Mouse (Mus musculus): ENCODE measurements around the gene Meis1. TPM values are rescaled to one million over a fixed set of nuclear protein-coding genes. Genes with fewer than 3 reads are reported as not detected.

The Meis1 gene
- polyA plus RNA-seq, 1 experiment from 2014 or later, result 39.6 TPM

DNA sequence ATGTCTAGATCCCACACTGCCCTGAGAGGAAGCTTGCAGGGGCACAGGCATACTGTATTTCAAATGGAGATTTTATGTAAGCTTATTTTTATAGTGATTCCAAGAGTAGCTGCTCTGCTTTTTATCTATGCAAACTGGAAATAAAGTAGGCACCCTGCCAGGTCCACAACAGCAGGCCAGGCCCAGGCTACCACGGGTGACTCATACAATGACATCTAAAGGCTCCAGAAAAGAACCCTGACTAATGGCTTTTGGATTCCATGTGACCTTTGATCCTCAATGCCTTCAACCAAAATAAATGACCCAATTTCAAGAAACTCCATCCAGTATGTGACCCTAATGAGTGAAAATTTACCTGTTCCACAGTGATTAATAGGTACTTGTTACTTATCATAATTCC, 91.4 kb downstream of the Meis1 start:
- no peak overlapping the region for H3K4me3 ChIP-seq (ENCODE audit: low read depth, low read length)
- H3K9me3 ChIP-seq (ENCODE audit: low read length), result no peaks in the 10 kb centered on the region
- DNase-seq (ENCODE audit: low spot score) (peak; percentile 73), ATAC-seq (peak; percentile 37)
- H3K4me2 ChIP-seq (replicated peaks; ENCODE audit: low read depth, low read length), result no peak overlapping the region
- no peak overlapping the region for H3K9ac ChIP-seq (replicated peaks; ENCODE audit: low read depth)
- no peaks in the 10 kb centered on the region for H3K36me3 ChIP-seq (ENCODE audit: insufficient read depth, low read length)
- H3K4me1 ChIP-seq (ENCODE audit: insufficient read depth, low read depth, low read length), result no peaks in the 10 kb centered on the region; the same call in 1 of the 2 replicates
- 0 out of 2 replicates have a peak, but pooled peaks have one; percentile 19 for TF ChIP-seq EP300 (IDR thresholded peaks at IDR 0.05)
- no peak for TF ChIP-seq CTCF (IDR thresholded peaks at IDR 0.05)
- 7% methylated on average over 1 of the region's 1 CpGs for WGBS
- no peak overlapping the region for H3K27ac ChIP-seq (ENCODE audit: low read length)
- H3K27me3 ChIP-seq (replicated peaks; ENCODE audit: insufficient read depth, low read length), result no peaks in the 10 kb centered on the region

DNA sequence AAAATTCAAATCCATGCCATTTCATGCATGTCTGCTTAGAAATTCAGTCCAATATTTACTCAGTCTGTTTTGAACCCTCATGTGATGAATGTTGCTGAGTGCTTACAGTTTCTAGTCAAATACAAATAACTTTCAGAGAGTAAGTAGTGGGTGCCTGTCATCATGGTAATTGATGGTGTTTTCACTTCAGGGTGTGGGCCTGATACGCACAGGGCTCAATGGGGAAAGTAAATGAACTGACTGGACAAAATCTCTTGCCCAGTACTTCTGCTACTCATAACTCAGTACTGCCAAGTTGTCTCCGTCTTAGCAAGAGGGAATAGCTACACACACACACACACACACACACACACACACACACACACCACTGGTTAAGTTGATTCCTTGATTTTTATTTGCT, 92.0 kb downstream of the Meis1 start:
- H3K27me3 ChIP-seq (replicated peaks; ENCODE audit: insufficient read depth, low read length), result no peaks in the 10 kb centered on the region
- no peaks in the 10 kb centered on the region for H3K36me3 ChIP-seq (ENCODE audit: insufficient read depth, low read length)
- no peak for DNase-seq (ENCODE audit: low spot score)
- H3K27ac ChIP-seq (ENCODE audit: low read length), result no peak overlapping the region
- TF ChIP-seq EP300 (IDR thresholded peaks at IDR 0.05), result no peak
- no peak for TF ChIP-seq CTCF (IDR thresholded peaks at IDR 0.05)
- H3K4me3 ChIP-seq (ENCODE audit: low read depth, low read length), result no peak overlapping the region
- no peaks in the 10 kb centered on the region; the same call in 1 of the 2 replicates for H3K4me1 ChIP-seq (ENCODE audit: insufficient read depth, low read depth, low read length)
- H3K4me2 ChIP-seq (replicated peaks; ENCODE audit: low read depth, low read length), result no peak overlapping the region
- H3K9me3 ChIP-seq (ENCODE audit: low read length), result no peaks in the 10 kb centered on the region
- ATAC-seq, result no peak
- 56% methylated on average over 2 of the region's 2 CpGs for WGBS
- no peak overlapping the region for H3K9ac ChIP-seq (replicated peaks; ENCODE audit: low read depth)

DNA sequence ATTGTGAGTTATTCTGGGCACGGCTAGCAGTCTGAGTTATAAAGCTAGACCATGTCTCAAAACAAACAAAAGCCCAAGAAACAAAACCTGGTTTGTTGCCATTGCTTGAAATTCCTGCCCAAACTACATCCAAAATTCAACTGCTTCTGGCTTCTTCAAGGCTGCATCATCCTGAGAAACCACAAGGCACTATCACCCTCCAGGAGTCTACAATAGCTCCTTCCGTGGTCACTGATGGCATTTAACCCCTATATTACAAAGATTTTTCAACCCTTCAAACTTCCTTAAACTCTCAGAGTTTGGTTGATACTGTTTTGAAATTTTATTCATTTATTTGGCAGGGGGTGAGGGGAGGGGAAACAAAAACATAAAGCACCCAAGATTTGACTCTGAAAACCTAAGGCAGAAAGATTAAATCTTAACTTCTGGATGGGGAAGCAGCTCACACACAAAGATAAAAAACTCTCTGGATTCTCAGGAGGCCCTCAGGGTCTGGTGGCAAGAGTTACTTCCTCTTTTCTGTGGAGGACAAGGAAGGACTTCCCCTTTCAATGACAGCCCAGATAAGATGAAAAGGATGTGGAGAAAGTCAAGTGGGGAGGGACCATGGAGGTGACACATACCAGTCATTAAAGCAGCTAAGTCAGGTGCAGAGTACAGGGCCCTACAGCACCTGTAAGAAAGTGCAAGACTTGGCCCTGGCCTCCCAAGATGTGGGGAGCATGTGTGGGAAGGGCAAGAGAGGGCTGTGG, 94.0 kb downstream of the Meis1 start:
- 63% methylated on average over 2 of the region's 2 CpGs for WGBS
- no peaks in the 10 kb centered on the region for H3K9me3 ChIP-seq (ENCODE audit: low read length)
- H3K4me1 ChIP-seq (ENCODE audit: insufficient read depth, low read depth, low read length), result no peaks in the 10 kb centered on the region; the same call in 1 of the 2 replicates
- TF ChIP-seq CTCF (IDR thresholded peaks at IDR 0.05) (no peak), EP300 (IDR thresholded peaks at IDR 0.05) (no peak)
- H3K36me3 ChIP-seq (ENCODE audit: insufficient read depth, low read length), result no peaks in the 10 kb centered on the region
- no peaks in the 10 kb centered on the region for H3K27me3 ChIP-seq (replicated peaks; ENCODE audit: insufficient read depth, low read length)
- DNase-seq (ENCODE audit: low spot score) (peak; percentile 39), ATAC-seq (0 out of 2 replicates have a peak, but pooled peaks have one; percentile 30)
- no peak overlapping the region for H3K4me2 ChIP-seq (replicated peaks; ENCODE audit: low read depth, low read length)
- no peak overlapping the region for H3K27ac ChIP-seq (ENCODE audit: low read length)
- no peak overlapping the region for H3K4me3 ChIP-seq (ENCODE audit: low read depth, low read length)
- H3K9ac ChIP-seq (replicated peaks; ENCODE audit: low read depth), result no peak overlapping the region

DNA sequence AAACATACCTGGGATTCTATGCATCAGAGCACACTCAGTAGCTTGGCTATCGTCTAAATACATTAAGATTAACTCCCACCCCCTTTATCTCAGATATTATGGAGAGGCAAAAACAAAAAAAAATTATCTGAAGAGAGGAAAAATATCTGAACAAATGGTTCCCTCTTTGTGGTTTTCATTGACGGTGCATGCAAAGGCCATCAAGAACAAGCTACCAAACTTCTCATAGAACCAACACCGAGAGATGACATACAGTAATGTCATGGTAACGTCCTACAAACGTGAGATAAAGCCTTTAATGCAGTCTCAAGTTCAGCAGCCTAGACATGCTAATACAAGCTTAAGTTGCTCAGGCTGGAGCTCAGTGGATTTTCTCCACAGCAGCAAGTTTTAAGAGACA, 95.5 kb downstream of the Meis1 start:
- TF ChIP-seq CTCF (IDR thresholded peaks at IDR 0.05) (no peak), EP300 (IDR thresholded peaks at IDR 0.05) (no peak)
- DNase-seq (ENCODE audit: low spot score) (no peak), ATAC-seq (no peak)
- Histone ChIP-seq H3K27ac (ENCODE audit: low read length) (no peak overlapping the region), H3K36me3 (ENCODE audit: insufficient read depth, low read length) (no peaks in the 10 kb centered on the region), H3K27me3 (replicated peaks; ENCODE audit: insufficient read depth, low read length) (no peaks in the 10 kb centered on the region), H3K4me3 (ENCODE audit: low read depth, low read length) (no peak overlapping the region), H3K9me3 (ENCODE audit: low read length) (no peaks in the 10 kb centered on the region), H3K4me1 (ENCODE audit: insufficient read depth, low read depth, low read length) (no peaks in the 10 kb centered on the region; the same call in 1 of the 2 replicates), H3K9ac (replicated peaks; ENCODE audit: low read depth) (no peak overlapping the region), H3K4me2 (replicated peaks; ENCODE audit: low read depth, low read length) (no peak overlapping the region)
- 77% methylated on average over 5 of the region's 5 CpGs for WGBS

DNA sequence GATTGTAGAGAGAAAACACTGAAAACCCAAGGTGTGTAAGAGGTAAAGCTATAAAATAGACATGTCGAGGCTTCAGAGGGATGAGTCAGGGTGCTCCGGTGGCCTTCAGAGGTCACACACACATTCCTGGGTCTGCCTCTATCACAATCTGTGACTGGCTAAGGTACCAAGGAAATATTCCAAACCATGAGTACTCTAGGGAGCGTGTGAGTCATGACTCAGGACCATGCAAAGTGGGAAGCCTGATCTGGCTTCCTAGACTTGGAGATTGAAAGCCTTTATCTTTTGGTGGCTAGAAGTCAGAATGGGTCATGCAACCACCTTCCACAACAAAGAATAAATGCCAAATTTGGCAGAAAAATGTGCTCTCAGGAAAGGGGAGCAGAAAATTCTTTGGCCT, 98.1 kb downstream of the Meis1 start:
- no peaks in the 10 kb centered on the region for H3K9me3 ChIP-seq (ENCODE audit: low read length)
- no peak overlapping the region for H3K4me2 ChIP-seq (replicated peaks; ENCODE audit: low read depth, low read length)
- H3K36me3 ChIP-seq (ENCODE audit: insufficient read depth, low read length), result no peaks in the 10 kb centered on the region
- TF ChIP-seq CTCF (IDR thresholded peaks at IDR 0.05) (no peak), EP300 (IDR thresholded peaks at IDR 0.05) (no peak)
- H3K9ac ChIP-seq (replicated peaks; ENCODE audit: low read depth), result no peak overlapping the region
- DNase-seq (ENCODE audit: low spot score) (no peak), ATAC-seq (no peak)
- WGBS, result 79% methylated on average over 3 of the region's 3 CpGs
- no peak overlapping the region for H3K4me3 ChIP-seq (ENCODE audit: low read depth, low read length)
- H3K27me3 ChIP-seq (replicated peaks; ENCODE audit: insufficient read depth, low read length), result no peaks in the 10 kb centered on the region
- H3K27ac ChIP-seq (ENCODE audit: low read length), result no peak overlapping the region
- no peaks in the 10 kb centered on the region; the same call in 1 of the 2 replicates for H3K4me1 ChIP-seq (ENCODE audit: insufficient read depth, low read depth, low read length)

DNA sequence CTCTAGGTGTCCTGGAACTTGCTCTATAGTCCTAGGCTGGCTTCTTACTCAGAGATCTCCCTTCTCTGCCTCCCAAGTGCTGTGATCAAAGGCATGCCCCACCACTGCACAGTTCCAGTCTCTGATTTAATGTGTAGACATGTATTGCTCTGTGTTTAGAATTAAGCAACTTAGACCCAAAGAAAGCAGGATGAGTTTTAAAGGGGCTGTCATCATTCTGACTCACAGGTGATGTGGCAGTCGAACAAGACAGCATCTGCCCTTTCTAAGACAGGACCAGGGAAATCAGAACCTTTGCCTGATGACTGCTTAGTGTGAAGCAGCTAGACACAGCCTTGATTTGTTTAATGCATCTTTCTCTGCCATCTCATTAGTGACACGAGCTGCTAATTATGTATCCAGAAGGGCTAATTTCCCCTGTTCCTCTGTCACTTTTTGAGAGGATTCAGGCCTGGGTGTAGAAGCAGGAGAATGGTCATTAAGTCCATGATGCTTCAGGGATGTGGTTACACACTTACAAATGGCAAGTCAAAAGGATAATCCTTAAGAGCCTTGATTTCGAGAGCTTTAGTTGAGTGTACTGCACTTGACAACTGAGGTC, 99.5 kb downstream of the Meis1 start:
- Histone ChIP-seq H3K36me3 (ENCODE audit: insufficient read depth, low read length) (no peaks in the 10 kb centered on the region), H3K27ac (ENCODE audit: low read length) (no peak overlapping the region), H3K9me3 (ENCODE audit: low read length) (no peaks in the 10 kb centered on the region), H3K4me1 (ENCODE audit: insufficient read depth, low read depth, low read length) (no peaks in the 10 kb centered on the region), H3K27me3 (replicated peaks; ENCODE audit: insufficient read depth, low read length) (no peaks in the 10 kb centered on the region), H3K4me3 (ENCODE audit: low read depth, low read length) (no peak overlapping the region), H3K4me2 (replicated peaks; ENCODE audit: low read depth, low read length) (no peak overlapping the region), H3K9ac (replicated peaks; ENCODE audit: low read depth) (no peak overlapping the region)
- WGBS, result 68% methylated on average over 3 of the region's 3 CpGs
- TF ChIP-seq EP300 (IDR thresholded peaks at IDR 0.05) (no peak), CTCF (IDR thresholded peaks at IDR 0.05) (no peak)
- DNase-seq (ENCODE audit: low spot score) (no peak), ATAC-seq (no peak)

Measured in lung, postnatal 0 days (tissue).